Mouse (Mus musculus) olfactory bulb, adult 2 months (tissue): ENCODE measurements around the gene Vasn.

Source experiments
- CTCF ChIP-seq: fragments of 200-500 bp; IDR thresholded peaks from 2 replicates; pipeline ENCODE4 v1.5.1; 2012; ENCODE audit warnings: low read depth, mild to moderate bottlenecking, low read length, moderate library complexity; ENCODE audit not compliant: insufficient read depth
- POLR2A ChIP-seq: fragments of 200-500 bp; IDR thresholded peaks from 2 replicates; pipeline ENCODE4 v1.6.1; 2012; ENCODE audit warnings: mild to moderate bottlenecking, low read depth, low read length, moderate library complexity; ENCODE audit not compliant: insufficient read depth

DNA sequence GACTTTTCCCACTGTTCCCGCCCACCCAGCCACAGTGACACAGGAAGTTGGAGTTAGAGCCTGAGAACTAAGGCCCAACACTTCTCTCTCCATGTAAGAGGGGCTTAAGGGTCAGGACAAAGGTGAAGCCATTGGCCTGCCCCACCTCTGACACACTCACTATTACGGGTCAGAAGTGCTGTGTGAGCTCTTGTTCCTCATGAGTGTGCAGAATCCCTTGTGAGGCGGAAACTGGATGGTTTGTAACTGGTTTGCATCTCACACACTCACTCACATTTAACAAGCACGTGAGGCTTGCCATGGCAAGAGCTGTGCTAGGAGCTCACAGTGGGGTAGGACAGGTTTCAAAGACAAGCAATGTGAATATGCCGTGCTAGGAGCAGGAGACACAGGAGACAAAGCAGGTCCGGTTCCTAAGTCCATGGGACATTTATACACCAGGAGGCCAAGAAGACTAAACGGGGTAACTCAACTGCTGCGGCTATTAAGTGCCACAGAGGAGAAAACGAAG is 16.9 kb downstream of the Vasn start:
- TF ChIP-seq CTCF (no peak), POLR2A (no peak)
